8 mouse cellular contexts compared by ENCODE assay signal in the genomic region with DNA sequence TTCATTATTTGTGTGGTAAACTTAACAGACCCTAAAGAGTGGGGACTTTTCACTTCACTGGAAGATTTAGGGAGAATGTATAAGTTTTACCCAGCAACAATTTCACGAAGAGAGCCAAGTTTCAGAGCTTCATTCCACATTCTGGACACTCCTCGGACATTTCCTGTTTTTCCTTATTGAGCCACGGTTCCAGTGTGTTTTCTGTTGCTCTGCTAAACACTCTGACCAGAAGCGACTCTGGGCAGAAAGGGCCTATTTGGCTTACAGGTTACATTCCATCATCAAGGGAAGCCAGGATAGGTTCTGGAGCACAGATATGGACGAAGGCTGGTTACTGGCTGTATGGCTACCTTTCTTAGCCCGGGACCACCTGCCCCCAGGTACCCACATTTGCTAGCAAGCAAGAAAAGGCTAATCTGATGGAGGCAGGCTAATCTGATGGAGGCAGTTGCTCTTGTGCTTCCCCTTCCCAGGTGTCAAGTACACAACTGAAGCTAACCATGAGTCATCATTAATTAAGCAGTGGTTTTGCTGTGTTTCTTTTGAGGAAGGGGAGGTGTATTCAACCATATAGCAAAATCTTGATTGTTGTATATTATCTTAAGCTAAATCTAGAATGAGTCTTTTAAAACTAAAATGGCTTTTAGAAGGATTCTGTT. TPM values are rescaled to one million over a fixed set of nuclear protein-coding genes. Genes with fewer than 3 reads are reported as not detected.
DNase-seq lines count a peak whose midpoint lies in the region; ATAC-seq lines count a peak whose summit lies in the region.

No protein-coding gene starts in this region.

- ATAC-seq in CD4-positive, CD25-positive, alpha-beta regulatory T cell, adult 4 months = no peak
- ATAC-seq in forebrain, embryonic 13.5 days = no peak
- ATAC-seq in liver, embryonic 12.5 days = no peak

- no peaks in the 10 kb centered on the region for H3K9me3 ChIP-seq in forebrain, embryonic 13.5 days (replicated peaks)
- no peaks in the 10 kb centered on the region for H3K9me3 ChIP-seq in liver, embryonic 12.5 days (replicated peaks)

- 0 out of 2 replicates have a peak overlapping the region, but pooled peaks have one; percentile 13 for H3K9ac ChIP-seq in forebrain, embryonic 13.5 days
- peak overlapping the region; percentile 97 for H3K9ac ChIP-seq in liver, embryonic 12.5 days

- H3K27me3 ChIP-seq in forebrain, embryonic 13.5 days = no peaks in the 10 kb centered on the region
- no peaks in the 10 kb centered on the region for H3K27me3 ChIP-seq in liver, embryonic 12.5 days (replicated peaks)

- peak overlapping the region; percentile 84 for H3K4me3 ChIP-seq in forebrain, embryonic 13.5 days
- peak overlapping the region; percentile 95 for H3K4me3 ChIP-seq in liver, embryonic 12.5 days

- 81% methylated on average over 6 of the region's 6 CpGs for WGBS in forebrain, embryonic 13.5 days
- 54% methylated on average over 6 of the region's 6 CpGs for WGBS in liver, embryonic 12.5 days (ENCODE audit: insufficient replicate concordance)

- no peak overlapping the region for H3K27ac ChIP-seq in forebrain, embryonic 13.5 days
- peak overlapping the region; percentile 97 for H3K27ac ChIP-seq in liver, embryonic 12.5 days

- H3K4me2 ChIP-seq in forebrain, embryonic 13.5 days = peak overlapping the region; percentile 75
- H3K4me2 ChIP-seq in liver, embryonic 12.5 days = peak overlapping the region; percentile 80

- peak; percentile 11 for DNase-seq in CD4-positive, CD25-positive, alpha-beta regulatory T cell, adult 2 months (ENCODE audit: low read depth, low spot score)
- peak; percentile 46 for DNase-seq in A20 (ENCODE audit: low read depth, low spot score)
- DNase-seq in urinary bladder, postnatal 10 days (ENCODE audit: low spot score) = no peak
- DNase-seq in spleen, postnatal 36 days (ENCODE audit: low spot score in 2 of 2) = no peak
- no peak for DNase-seq in layer of hippocampus, adult 18-20 months (ENCODE audit: low spot score in 2 of 2)

- peaks cover 20% of the 10 kb centered on the region for H3K4me1 ChIP-seq in forebrain, embryonic 13.5 days
- H3K4me1 ChIP-seq in liver, embryonic 12.5 days = peaks cover 23% of the 10 kb centered on the region

- H3K36me3 ChIP-seq in forebrain, embryonic 13.5 days (ENCODE audit: poor library complexity, severe bottlenecking) = peaks cover 15% of the 10 kb centered on the region
- peaks cover 34% of the 10 kb centered on the region for H3K36me3 ChIP-seq in liver, embryonic 12.5 days

RNA-seq across cellular contexts. Expression of a gene that starts 1.7 kb away (rescaled TPM):
- polyA plus RNA-seq in CD4-positive, CD25-positive, alpha-beta regulatory T cell, adult 4 months (2017; shearing (Covaris generic)) = 1 to 10 TPM; 3.1 to 5.5 TPM
- polyA plus RNA-seq in forebrain, embryonic 13.5 days (2015; fragmentation: Nextera tagmentation; extraction: Ambion mirVana) = 4.1 and 4.5 TPM in 2 replicates
- polyA plus RNA-seq in liver, embryonic 12.5 days (2016; fragmentation: Nextera tagmentation; extraction: Ambion mirVana) = 8.2 and 9.6 TPM in 2 replicates
- 10 to 100 TPM; 19.2 to 19.5 TPM for total RNA-seq in layer of hippocampus, adult 18-20 months (2021)

RNA-seq across cellular contexts. Expression of a gene that starts 6.0 kb away (rescaled TPM):
- polyA plus RNA-seq in CD4-positive, CD25-positive, alpha-beta regulatory T cell, adult 4 months (2017; shearing (Covaris generic)) = 1 to 10 TPM; 5.3 to 6.4 TPM
- polyA plus RNA-seq in forebrain, embryonic 13.5 days (2015; fragmentation: Nextera tagmentation; extraction: Ambion mirVana) = 0.10 TPM in 2 replicates
- polyA plus RNA-seq in liver, embryonic 12.5 days (2016; fragmentation: Nextera tagmentation; extraction: Ambion mirVana) = 0.05 and 0.06 TPM in 2 replicates
- total RNA-seq in layer of hippocampus, adult 18-20 months (2021) = under 1 TPM; 0.23 to 0.52 TPM

Comparison
In these comparisons a context has a peak if more than half of its experiments do, and no peak if none do; other contexts are left out.
1. DNase-seq: peak in CD4-positive, CD25-positive, alpha-beta regulatory T cell, adult 2 months (single experiment) and A20 (single experiment); none in urinary bladder, postnatal 10 days (single experiment), spleen, postnatal 36 days (0 of 2) and layer of hippocampus, adult 18-20 months (0 of 2).